Mouse (Mus musculus): ENCODE measurements around the gene Lin28a.

Lin28a gene

DNA sequence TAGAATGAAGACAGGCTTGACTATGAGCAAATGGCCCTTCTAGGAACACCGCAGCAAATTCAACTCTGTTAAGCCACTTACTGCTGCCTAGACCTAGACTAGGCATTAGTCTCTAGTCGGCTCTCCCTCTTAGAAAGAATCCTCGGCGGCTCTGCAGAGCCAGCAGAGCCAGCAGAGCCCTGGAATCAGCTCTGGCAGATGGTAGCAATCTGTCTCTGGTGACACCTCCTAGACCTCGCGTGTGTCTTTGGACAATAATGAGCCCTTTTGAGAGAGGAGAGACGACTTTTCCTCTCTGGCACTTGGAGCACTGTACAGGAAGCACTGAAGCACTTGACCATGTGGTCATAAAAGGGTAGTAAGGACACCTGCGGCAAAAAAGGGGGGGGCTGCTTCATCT is 46.9 kb downstream of the Lin28a start:
- peak; percentile 68 for DNase-seq

DNA sequence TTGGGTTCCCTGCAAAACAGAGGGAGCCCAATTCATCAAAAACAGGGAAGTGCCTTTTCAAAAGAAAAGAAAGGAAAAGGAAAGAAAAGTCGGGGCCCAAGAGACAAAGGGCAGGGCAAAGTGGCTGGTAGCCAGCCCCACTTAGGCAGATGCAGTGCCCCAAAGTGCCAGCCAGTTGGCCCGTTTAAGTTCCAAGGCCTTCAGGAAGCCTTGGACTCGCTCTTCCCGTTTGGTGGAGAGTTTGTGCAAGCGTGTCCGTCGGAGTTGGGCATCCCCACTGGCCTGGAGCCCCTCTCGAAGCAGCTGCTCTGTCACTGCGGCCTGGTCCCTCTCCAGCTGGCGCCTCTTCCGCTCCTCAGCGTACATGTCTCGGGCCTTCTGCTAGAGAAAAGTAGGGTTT is 47.8 kb downstream of the Lin28a start:
- no peak for DNase-seq

DNA sequence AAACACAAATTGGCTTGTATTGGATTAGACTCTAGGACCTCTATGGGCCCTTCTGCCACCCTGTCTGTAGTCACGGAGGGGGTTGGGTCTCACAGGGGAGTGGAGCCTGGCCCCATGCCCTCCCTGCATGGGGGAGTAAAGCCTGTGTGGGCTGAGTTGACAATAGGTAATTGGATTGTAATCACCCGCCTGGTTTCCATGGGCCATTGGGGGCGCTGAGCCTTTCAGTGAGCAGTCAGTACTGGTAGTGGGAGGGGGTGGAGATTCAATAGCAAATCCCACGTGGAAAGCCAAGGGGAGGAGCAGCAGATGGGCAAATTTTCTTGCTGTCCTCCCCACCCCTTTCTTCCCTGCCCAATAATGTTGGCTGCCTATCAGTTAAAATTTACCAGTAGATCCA is 48.4 kb downstream of the Lin28a start:
- DNase-seq = peak; percentile 93

DNA sequence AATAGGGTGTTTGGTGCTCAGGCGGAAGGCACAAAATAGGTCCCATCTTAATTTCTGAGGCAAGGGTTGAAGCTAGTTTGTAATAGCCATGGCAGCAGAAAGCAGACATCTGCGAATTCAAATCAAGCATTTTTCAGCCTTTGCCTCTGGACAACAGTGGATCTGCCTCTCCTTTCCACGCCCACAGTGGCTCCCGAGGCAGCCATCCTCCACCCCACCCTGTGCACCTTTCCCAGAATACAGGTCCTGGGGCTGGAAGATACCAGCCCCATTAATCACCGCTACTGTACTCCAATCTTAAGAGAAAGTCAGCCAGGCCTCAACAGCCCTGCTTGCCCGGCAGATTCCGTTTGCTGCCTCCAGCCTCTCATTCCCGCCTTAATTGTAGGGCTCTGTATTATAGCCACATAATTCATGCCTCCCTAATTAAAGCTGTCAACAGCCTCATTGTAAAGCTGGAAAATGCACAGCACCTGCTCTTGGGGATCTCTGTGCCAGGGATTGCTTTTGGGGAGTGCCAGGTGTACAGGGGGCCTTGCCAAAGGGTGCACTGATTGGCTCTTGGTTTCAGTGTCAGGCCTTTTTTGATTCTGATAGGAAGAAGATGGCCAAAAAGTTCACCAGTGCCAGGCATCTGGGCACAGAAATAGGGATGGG is 49.4 kb downstream of the Lin28a start:
- peak; percentile 51 for DNase-seq

DNA sequence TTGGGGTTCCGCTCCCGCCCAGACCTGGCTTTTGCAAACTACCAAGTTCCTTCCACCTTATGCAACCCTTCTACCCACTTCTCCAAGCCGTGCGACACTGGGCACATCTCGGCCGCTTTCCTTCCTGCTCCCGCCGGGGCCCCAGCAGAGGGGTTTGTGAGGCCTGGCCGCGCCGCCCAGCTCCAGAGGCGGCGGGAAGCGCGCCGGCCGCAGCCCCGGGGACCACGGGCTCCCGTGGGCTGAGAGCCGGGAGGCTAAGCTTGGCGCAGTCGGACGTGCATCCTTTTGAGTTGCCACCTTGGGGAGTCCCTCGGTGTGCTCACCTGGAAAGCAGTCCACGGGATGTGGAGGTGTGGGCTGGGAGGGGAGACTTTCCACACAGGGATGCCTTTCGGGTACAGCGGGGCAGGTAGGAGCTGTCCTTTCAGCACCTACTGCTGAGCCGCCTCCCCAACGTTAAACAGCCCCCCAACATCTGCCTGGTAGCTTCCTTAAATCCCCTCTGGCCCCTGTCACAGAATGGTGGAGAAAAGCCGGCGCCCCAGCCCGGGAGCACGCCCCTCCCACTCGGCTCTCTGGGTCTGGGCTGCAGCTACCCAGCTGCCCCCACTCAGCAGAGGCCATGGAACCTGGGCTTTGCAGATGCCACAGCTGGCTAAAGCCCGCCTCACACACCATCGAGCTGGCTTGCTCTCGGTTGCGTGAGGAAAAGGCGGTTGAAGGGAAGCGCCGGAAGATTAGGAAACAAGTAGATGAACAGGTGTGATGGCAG is 50.3 kb downstream of the Lin28a start, which contains the start of gene Hmgn2:
Gene Hmgn2 (minus strand): TSS at position 501 of the 772 bp plus-strand sequence.
- DNase-seq = peak; percentile 79

DNA sequence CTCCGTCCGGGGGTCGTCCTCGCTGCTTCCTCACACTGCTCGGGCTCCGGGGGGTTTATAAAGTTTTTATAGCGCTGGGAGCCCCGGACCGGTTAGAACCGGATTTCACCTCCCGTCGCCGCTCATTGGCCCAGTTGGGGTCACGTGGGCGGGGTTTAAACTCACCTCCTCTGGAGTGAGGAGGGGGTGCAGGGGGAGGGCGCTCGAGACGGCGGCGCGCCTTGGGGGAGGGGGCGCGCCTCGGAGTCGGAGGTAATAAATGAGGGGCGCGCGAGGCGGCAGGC is 50.8 kb downstream of the Lin28a start:
- peak; percentile 99 for DNase-seq

DNA sequence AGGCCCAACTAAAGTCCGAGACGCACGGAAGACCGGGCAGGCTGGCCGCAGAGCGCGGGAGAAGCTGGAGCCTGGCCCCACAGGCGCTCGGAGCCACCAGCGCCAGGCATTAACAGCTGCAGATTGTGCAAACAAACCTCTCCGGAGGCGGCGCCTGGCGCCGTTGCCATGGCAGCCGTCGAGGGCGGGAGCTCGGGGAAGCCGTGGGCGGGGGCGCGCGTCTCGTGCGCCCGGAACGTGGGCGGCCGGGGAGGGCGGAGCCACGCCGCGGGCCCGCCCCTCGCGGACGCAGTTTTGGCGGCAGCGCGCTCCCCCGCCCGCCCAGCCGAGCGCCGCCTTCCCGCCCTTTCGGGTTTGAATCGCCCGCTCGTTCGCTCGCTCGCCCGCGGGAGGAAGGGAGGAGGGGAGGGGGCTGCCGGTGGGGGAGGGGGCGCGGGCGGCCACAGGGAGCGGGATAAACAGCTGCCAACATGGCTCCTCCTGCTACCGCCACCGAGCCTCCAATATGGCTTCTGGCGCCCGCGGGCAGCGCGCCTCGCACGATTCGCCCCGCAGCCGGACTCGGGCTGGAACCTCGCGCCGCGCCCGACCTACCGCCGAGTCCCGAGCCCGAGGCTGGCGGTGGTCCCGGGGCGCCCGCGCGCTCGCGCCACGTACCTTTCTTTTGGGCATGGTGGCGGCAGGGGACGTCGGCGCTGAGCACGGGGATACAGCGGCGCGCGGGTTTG is 51.3 kb downstream of the Lin28a start:
- DNase-seq = peak; percentile 98

DNA sequence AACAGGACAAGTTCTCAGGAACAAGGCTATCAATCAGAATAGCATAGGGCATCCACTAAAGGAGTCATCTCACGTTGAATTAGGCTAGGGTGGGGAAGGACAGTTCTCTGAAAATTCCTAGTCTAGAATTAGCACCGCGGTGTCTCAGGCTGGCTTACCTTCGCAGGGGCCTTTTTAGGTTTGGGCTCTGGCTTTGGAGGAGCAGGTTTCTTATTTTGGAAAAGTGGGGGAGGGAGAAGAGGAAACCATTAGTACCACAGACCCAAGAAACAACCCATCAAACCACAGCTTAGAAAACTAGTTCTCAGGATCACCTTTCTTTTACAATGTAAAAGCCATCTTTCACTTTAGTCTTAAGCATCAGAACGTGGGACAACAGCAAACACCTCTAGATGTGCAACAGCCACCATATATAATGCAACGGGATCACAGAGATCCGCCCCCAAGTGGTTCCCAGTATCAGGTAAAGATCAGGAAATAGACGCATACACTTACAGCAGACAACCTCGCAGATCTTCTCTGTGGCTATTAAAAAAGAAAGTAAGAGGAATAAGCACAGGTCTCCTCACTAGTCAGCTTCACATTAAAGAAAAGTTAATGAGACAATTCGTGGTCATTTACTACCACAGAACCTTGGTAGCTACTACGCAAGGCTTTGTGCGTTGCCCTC is 52.2 kb downstream of the Lin28a start:
- DNase-seq = no peak

DNA sequence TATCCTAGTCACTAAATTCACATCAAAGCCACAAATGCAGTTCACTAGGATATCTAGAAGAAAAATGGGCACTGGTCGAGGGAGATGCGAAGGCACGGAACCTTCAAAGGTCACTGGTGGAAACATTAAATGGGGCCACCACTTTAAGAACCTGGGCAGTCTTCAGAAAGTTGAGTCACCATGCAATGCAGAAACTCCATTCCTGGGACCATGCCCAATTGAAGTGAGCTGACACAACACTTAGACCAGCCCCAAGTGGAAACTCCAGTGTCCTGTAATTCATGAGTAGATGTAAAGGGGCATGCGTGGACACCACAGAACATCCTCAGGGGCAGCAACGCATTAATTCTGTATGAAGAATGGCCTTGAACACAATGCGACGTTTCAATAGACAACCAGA is 56.1 kb downstream of the Lin28a start:
- peak; percentile 35 for DNase-seq

DNA sequence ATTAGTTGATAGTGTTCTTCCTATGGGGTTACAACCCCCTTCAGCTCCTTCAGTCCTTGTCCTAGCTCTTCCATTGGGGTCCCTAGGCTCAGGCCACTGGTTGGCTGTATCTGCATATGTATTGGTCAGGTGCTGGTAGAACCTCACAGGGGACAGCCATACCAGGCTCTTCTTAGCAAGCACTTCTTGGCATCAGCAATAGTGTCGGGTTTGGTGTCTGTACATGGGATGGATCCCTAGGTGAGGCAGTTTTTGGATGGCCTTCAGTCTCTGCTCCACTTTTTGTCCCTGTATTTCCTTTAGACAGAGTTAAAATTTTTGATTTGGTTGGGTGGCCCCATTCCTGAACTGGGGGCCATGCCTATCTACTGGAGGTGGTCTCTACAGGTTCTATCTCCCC is 59.8 kb downstream of the Lin28a start:
- no peak for DNase-seq

DNA sequence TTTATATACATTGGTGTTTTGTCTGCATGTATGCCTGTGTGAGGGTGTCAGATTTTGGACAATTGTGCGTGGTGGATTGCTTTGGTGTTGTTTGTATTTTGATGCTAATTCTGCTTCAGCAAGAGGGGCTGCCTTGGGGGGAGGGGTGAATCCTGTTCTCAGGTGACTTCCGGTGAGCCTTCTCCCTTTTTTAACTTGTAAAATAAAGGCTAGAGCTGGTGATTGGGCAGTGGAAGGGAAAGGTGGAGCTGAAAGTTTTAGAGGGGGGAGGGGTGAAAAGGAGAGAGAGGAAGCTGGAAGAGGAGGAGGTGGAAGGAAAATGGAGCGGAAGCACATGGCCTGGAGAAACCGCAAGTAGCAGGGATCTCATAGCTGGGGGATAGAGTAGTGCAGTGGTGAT is 62.3 kb downstream of the Lin28a start:
- DNase-seq = no peak

All from retina, postnatal 1 day (tissue).